Mouse (Mus musculus) adrenal gland, adult 18-20 months (tissue): ENCODE measurements around the gene Aldh2. TPM values are rescaled to one million over a fixed set of nuclear protein-coding genes. Genes with fewer than 3 reads are reported as not detected.
"Not testable (repeated sequence)": the region's sequence is repeated elsewhere in the genome, so short reads cannot be mapped to it uniquely, and the experiment has no call there.

ENCODE experiments used
- DNase-seq, 2 experiments: peaks; one replicate each; pipeline ENCODE4 v3.0.0; 2021 to 2022; ENCODE audit warnings: low spot score in 2 of 2
- long read RNA-seq, 2 experiments: library from polyadenylated mRNA; stranded (forward); transcript quantifications; one replicate each; pipeline ENCODE4 v2.0.0; 2021
- total RNA-seq, 2 experiments: library from RNA; stranded (reverse); gene quantifications; 1 replicate in 1 of 2; 2 replicates in 1 of 2; pipeline ENCODE4 v1.2.3; 2021

Gene Aldh2
- total RNA-seq = 1,000 to 10,000 TPM; 1,017 to 2,323 TPM
- long read RNA-seq, experiment 1, transcript Aldh2-201 (13 exons, 3,867 nt) = major isoform, 513 of 558 reads
- long read RNA-seq, experiment 1, partial matches to known transcripts = 20 of 558 reads
- long read RNA-seq, experiment 1, other reads (novel, unspliced or antisense) = 20 of 558 reads
- long read RNA-seq, experiment 2, transcript Aldh2-201 (13 exons, 3,867 nt) = major isoform, 2,301 of 2,488 reads
- long read RNA-seq, experiment 2, transcript Aldh2-205 (3 exons, 845 nt) = minor isoform, 9 of 2,488 reads
- long read RNA-seq, experiment 2, partial matches to known transcripts = 86 of 2,488 reads
- long read RNA-seq, experiment 2, other reads (novel, unspliced or antisense) = 91 of 2,488 reads

DNA sequence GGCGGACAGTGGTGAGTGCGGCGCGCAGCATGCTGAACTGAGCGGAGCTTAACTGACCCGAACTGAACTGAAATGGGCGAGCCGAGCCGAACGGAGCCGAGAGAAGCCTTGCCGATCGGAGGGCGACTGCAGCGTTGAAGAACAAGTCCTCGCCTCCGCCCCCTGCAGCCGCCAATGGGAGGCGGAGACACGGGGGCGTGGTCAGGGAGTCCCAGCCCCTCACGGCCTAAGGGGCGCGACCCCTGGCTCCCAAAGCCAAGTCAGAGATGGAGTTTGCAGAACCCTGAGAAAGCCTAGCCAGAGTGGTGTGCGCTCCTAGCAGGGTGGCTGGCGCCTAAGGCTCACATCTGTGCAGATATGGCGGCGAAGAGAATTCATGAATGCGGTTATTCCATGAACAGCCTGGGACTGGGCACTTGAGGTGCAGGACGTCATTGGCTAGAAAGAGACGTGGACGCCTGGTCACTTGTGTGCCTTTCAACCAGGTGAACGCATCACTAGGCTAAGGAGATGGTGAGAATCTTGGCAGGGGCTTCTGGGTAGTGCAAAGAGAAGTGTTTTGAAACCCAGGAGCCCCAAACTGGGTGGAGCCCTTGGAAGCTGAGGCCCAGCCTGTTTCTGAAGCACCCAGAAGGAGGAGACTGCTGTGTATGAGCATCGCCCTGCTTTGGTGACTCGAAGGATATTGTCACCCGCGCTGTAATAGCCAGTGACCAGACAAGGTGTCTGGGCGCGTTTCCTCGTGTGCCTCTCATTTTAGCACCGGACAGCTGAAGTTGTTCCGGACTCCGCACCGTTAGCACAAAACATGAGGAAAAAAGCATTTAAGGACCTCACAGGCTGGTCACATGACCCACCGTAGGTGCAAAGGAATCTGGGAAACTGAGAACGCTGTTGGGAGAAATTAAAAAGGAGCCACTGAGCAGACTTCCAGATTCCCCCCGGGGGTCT, at the start of gene Aldh2:
Aldh2 (minus strand) TSS at position 374 of the 951 bp plus-strand sequence.
- peak; percentile 89 to 92 for DNase-seq

DNA sequence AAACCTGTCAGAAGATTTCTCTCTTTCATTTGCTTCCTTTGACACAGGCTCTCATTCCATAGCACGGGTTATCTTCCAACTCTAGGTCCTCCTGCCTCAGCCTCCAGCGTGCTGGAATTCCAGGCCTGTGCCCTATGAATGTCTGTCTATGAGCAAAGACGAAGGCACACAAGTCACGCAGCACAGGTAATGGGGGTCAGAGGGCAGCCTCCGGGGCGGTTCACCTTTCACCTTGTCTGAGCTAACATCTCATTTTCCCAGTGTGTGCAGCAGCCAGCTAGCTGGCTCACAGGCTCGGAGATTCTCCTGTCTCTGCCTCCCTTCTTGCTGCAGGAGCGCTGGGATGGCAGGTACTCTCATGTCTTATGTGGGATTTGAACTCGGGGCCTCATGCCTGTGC, 46.0 kb upstream of the Aldh2 start:
- DNase-seq = no peak

DNA sequence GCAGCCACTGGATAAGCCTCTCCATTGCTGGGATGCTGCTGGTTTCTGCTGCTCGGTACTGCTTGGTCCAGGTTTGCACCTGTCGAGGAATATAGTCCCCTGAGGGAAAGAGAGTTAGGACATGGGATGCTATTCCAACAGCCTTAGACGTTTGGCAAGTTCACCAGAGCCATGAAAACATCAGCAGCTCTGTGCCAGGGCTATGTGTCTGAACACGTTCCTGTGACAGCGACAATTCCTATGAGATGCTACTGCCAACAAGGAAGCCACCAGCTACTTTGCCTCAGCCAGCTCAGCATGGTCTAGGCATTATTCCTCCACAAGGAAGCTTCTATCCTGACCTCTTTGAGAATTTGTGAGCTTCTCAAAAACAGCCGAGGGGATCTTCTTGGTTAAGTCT, 43.7 kb upstream of the Aldh2 start:
- DNase-seq = no peak

DNA sequence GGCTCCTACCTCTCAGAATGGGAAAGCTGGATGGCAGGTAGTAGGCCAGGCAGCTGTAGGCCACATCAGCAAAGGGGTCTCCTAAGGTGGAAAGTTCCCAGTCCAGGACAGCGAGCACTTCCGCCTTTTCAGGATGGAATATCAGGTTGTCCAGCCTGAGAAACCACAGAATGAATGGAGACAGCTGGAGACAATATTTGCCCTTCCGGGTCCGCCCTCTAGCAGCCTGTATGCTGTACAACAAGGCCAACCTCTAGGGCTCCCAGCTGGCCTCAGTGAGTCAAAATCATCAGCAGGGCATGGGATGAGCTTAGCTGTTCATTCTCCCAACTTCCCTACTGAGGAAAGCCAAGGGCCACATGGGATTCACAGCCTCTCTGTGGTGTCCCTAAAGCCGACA, 41.0 kb upstream of the Aldh2 start:
- no peak for DNase-seq

DNA sequence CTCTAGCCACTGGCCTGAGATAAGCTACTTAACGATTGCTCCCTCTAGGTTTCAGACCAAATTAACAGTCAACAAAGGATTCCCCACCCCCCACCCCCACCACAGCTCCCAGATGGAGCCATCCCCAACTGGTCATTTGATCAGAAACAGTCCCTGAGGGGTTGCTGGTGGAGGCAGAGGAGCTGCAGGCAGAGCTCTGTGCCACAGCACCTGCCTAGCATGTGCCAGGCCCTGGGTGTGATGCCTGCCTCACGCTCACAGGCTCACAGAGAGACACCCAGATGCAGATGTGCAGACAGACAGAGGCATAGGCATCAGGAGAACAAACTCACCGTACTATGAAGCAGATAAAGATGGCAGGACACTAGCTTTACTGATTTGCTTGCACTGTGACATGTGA, 39.2 kb upstream of the Aldh2 start:
- no peak for DNase-seq

DNA sequence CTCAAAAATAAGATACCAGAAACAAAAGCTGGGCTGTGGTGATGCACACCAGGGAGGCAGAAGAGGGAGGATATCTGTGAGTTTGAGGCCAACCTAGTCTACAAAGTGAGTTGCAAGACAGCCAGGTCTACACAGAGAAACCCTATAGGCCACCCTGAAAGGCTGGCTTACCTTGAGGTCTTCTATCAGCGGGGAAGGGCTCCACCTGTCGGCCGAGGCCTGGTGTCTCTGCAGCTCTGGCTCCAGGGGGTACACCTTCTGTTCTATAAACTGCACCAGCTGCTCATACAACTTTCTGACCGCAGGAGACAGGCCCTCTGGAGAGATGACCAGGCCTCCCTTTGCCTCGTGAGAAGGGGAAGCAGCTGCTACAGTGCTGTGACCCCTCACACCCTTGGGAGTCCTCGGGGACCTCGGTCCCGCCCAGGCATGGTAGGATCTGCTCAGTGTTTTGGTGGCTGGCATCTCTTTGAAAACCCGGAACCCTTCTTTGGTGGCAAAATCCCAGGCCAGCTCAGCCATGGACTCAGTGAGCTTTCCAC, 37.6 kb upstream of the Aldh2 start:
- DNase-seq = not testable (repeated sequence)

DNA sequence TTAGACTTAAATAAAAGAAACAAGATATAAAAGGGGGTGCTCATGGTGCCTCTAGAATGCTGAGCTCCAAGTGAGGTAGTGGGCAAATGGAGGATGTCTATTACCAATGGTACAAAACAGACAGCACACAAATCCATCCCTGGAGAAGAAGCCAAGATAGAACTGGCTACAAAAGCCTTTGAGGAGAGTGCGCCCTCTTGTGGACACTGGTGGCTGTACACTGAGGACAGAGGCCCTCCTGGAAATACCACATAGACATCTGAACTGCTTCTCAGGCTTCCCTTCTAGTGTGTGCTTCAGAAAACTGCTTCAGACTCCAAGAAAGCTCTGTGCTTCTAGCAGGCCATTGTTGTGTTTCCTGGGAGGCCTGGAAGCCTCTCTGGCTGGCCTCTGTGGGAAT, 34.2 kb upstream of the Aldh2 start:
- DNase-seq = peak; percentile 75 to 80

DNA sequence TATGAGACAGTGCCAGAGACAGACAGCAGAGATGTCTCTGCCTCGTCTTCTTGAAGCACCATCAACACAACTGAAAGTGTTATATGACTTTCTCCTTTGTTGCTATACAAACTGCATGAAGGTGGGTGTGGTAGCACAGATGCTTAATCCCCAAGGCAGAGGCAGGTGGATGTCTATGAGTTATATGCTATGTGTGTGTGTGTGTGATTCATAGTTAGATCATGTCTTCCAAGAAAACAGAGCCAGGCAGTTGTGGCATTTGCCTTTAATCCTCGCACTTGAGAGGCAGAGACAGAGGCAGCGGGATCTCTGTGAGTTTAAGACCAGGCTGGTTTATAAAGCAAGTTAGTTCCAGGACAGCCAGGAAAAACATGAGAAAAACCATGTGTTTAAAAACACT, 29.6 kb upstream of the Aldh2 start:
- DNase-seq = no peak

DNA sequence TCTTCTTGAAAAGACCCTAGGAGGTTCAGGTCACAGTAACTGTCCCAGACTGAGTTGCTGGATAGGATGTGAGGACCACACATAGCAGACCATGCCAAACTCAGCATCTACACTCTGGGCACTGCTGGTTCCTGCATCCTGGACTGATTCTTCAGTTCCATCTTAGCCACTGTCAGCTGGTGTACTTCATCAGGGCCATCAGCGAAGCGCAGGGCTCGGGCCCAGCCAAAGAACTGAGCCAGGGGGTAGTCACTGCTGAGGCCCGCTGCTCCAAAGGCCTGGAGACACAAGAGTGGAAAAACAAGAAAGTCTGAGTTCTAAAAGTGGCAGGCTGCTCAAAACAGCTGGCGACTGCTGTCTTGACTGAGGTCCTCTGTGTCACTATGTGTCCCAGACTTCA, 27.5 kb upstream of the Aldh2 start:
- no peak for DNase-seq

DNA sequence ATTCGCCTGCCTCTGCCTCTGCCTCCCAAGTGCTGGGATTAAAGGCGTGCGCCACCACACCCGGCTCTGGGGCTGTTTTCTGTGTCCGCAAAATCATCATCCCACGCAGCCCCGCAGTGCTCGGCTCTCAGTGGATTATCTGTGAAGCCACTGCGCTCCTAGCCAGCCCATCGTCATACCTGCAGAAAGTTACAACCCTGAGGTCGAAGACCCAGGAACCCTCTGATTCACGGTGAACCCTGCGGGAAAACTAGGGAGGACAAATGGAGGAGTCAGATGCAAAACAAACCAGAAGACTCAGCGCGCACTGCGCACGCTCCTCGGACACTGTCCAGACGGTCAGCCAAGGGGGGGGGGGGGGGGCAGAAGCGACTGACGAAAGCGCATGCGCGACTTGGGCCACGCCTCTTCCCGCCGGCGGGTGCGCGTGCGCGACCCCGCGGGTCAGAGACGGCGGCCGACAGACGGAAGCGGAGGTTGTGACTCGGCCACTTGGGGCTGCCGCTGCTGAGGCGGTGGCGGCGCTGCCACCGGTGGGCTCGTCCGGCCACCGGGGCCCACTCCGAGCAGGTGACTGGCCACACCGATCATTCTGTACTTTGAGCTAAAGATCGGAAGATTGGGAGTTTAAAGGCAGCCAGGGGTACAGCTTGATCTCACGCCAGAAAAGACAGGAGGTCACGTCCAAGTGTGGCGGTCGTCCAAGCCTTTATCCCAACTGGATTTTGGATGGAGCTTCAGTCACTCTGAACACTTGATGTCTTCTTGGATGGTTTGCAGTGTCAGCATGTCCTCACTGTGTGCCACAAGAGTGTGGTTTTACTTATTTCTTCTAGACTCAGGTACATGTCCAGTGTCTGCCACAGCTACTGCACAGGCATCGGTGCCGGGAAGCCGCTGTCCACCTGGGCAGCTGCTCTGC, 25.2 kb upstream of the Aldh2 start, which contains the start of gene Acad12:
Acad12 (minus strand) TSS at position 347 of the 922 bp plus-strand sequence.
- peak; percentile 80 to 83 for DNase-seq

DNA sequence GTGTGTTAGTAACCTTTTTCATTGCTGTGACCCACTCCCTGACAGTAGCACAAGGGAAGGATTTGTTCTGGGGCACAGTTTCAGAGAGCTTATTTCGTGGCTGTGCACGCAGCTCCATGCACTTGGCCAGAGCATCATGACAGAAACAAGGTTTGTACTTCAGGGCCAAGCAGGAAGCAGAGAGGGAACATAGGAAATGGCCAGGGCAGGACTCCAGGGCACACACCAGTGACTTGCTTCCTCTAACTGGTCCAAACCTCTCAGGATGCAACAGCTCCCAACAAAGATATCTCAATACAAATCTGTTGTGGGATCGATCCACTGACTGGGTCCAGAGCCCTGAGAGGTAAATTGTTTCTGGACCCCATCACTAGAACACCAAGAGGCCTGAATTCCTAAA, 21.3 kb upstream of the Aldh2 start:
- DNase-seq = not testable (repeated sequence)

DNA sequence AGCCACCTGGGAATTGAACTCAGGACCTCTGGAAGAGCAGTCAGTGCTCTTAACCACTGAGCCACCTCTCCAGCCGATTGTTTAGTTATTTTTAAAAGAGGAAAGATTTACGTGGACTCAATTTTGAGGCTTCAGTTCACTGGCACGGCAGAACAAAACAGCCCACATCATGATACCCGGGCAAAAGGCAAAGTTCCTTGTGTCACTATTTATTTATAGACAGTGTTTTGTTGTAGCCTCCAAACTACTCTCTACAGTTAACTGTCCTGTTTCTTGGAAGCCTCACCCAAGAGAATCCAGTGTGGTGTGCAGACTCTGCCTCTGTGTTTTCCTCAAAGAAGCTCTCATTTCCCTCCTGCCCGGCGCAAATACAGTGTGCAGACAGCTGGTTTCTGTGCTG, 18.4 kb upstream of the Aldh2 start:
- no peak for DNase-seq

DNA sequence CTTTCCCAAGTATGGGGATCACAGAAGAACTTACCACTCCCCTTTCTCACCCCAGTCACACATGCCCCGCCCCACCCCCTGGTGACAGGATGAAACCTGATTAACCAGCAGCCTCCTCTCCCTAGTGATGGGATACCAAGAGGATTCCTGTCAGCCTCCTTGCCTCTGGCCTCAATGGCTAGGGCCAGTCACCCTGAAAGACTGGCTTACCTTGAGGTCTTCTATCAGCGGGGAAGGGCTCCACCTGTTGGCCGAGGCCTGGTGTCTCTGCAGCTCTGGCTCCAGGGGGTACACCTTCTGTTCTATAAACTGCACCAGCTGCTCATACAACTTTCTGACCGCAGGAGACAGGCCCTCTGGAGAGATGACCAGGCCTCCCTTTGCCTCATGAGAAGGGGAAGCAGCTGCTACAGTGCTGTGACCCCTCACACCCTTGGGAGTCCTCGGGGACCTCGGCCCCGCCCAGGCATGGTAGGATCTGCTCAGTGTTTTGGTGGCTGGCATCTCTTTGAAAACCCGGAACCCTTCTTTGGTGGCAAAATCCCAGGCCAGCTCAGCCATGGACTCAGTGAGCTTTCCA, 16.0 kb upstream of the Aldh2 start:
- not testable (repeated sequence) for DNase-seq

DNA sequence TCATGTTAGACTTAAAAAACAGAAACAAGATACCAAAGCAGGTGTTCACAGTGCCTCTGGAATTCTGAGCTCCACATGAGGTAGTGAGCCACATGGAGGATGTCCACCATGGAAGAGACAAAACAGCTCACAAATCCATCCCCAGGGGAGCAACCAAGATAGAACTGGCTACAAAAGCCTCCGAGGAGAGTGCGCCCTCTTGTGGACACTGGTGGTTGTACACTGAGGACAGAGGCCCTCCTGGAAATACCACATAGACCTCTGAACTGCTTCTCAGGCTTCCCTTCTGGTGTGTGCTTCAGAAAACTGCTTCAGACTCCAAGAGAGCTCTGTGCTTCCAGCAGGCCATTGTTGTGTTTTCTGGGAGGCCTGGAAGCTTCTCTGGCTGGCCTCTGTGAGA, 12.5 kb upstream of the Aldh2 start:
- DNase-seq = peak; percentile 85 to 88

DNA sequence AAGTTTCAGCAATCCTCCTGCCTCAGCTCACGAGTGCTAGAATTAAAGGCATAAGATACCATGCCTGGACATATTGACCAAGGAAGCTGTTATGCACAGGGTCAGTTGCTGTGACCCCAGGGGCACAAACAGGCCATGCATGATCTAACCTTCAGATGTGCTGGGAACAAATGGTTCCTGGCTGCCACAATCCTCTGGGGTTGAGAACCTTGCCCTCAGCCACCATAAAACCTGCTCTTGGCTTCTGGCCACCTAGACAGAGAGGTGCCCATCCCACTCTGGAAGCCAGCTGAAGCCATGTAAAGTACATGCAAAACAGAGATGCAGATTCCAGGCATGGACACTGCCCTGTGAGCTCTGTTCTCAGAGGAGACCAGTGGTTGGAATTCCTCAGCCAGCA, 10.2 kb upstream of the Aldh2 start:
- not testable (repeated sequence) for DNase-seq

DNA sequence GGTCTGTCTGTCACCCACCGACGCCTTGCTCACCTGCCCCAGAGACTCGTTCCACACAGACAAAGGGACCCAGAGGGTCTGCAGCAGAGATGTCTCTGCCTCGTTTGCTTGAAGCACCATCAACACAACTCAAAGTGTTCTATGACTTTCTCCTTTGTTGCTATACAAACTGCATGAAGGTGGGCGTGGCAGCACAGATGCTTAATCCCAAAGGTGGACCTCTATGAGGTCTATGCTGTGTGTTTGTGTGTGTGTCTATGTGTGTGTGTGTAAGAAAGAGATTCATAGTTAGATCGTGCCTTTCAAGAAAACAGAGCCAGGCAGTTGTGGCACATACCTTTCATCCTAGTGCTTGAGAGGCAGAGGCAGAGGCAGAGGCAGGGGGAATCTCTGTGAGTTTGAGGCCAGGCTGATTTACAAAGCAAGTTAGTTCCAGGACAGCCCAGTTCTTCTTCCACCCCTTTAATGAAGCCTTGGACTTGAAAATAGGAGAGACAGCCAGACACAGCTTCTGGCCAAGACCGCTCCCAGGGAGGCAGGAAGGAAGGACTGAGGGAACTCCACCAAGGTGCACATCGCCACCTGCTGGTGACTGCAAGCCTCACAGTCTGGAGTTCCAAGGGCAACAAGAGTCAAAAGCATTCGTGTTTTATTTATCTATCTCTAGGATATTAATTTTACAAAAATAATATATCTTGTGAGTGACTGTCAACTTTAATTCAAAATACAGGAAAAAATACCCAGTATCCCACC, 8.1 kb upstream of the Aldh2 start:
- DNase-seq = peak; percentile 92 to 95

DNA sequence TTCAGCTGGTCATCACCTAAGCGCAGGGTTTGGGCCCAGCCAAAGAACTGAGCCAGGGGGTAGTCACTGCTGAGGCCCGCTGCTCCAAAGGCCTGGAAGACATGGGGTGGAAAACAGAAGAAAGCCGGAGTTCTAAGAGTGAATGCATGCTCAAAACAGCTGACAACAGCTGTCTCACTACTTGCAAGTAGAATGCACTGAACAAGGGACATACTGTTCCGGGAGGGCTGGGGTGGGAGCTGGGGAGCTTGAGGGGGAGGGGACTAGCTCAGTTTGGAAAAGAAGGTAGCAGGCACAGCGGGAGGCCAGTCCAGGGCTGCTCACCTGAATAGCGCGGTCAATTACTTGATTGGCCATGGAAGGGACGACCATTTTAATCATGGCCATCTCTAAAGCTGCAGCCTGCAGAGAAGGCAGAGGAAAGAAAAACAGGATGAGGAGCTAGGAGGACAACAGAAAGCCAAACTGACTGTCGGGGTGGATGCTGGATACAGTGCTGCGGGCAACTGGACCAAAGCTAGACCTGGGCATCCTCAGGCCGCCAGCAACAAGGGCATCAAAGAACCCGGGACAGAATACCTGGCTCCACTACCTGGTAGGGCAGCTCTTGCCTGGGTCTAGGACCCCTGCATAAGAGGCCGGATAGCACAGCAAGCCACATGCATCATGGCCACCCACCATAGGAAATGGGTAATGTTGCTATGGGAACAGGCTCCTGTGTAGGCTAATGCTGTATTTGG, 5.4 kb upstream of the Aldh2 start:
- no peak for DNase-seq

DNA sequence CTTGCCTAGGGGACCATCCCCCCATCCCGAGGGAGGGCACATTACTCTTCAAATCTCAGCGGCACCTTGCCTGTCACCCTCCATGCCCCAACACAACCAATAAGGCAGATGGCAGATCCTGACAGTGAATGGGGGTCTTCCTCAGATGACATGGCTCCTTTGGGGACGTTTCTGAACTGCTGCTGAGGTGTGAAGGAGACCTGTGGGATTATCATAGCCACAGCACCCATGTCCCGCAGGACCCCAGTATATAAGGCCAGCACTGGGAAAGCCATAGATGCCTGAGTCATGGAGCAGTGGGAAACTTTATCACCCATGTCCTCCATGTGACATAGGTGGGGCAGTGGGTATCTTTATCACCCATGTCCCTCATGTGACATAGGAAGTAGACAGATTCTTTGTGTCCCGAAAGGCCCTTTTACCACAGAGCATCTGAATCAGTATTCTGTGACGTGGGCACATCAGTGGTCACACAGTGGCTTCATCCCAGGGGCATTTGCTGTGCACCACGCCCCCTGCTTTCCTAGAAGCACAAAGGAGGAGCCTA, 4.4 kb upstream of the Aldh2 start:
- DNase-seq = no peak

DNA sequence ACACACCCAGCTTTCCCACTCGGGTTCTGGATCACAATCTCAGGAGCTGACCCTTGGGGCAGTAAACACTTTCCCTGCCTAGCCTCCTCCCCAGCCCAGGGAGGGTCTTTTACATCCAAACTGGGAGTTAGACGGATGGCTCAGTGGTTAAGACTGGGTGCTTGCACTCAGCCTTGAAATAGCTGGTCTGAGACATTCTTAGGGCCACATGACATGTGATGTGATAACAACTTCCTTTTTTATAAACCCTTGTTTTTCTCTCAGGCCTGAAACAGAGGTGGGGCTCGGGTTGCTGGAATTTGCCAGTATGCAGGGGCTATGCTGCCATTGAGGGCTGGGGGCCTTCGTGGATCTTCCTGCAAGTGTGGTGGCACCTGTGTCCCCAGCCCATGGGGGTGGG, 3.7 kb upstream of the Aldh2 start:
- no peak for DNase-seq
